Mouse (Mus musculus) C2C12 (cell line): ENCODE data around the gene Hnrnpc.

Experiments used
- CEBPB ChIP-seq: IDR thresholded peaks from one replicate; pipeline ENCODE4 v1.6.1; 2011; ENCODE audit warnings: low read depth, mild to moderate bottlenecking, control low read depth, moderate library complexity
- CTCF ChIP-seq: IDR thresholded peaks from one replicate; pipeline ENCODE4 v1.5.1; 2011; ENCODE audit not compliant: control insufficient read depth, insufficient read depth, insufficient read length
- MAX ChIP-seq: IDR thresholded peaks from one replicate; pipeline ENCODE4 v1.6.1; 2011; ENCODE audit warnings: mild to moderate bottlenecking, control low read depth
- MYOD1 ChIP-seq: IDR thresholded peaks from one replicate; pipeline ENCODE4 v1.6.1; 2011; ENCODE audit warnings: low read depth; ENCODE audit not compliant: control insufficient read depth, insufficient read length
- USF1 ChIP-seq: IDR thresholded peaks from one replicate; pipeline ENCODE4 v1.6.1; 2011; ENCODE audit warnings: low read depth, mild to moderate bottlenecking, control low read depth, moderate library complexity

DNA sequence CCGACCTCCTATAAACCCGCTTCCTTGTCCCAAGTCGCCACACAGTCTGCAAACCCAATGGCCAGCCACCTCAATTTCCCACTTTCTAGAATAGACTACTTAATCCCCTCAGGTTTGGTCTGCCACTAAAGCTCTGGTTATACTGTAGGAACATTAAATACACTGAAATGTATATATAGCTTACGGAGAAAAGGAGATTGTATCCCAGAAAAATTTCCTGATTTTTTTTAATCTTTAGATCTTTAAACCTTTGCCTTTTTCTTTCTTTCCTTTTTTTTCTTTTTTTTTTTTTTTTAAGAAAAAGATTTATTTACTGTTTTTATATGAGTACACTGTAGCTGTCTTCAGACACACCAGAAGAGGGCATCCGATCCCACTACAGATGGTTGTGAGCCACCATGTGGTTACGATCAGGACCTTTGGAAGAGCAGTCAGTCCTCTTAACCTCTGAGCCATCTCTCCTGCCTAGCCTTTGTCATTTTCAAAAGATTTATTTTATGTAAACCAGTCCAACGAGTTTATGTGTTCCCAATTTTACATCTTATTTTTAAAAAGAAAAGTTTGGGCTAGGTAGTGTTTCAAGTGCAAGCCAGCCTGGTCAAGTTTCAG is 953 bp upstream of the Hnrnpc start:
- TF ChIP-seq CTCF (no peak), MYOD1 (no peak), USF1 (no peak), MAX (no peak), CEBPB (no peak)
